Mouse (Mus musculus): ENCODE measurements around the gene Glmp. TPM values are rescaled to one million over a fixed set of nuclear protein-coding genes. Genes with fewer than 3 reads are reported as not detected.
A peak's percentile ranks its signal among the peaks of the same experiment; 100 is the strongest.
"Not testable (repeated sequence)": the region's sequence is repeated elsewhere in the genome, so short reads cannot be mapped to it uniquely, and the experiment has no call there.

The Glmp gene
- total and polyA plus RNA-seq, 2 experiments, result 17.8 to 154 TPM

- WGBS, result 94% methylated on average over 9 of the region's 9 CpGs
- H3K4me1 ChIP-seq (ENCODE audit: control insufficient read depth, insufficient read depth, low read length); H3K27me3 ChIP-seq (ENCODE audit: control insufficient read depth, insufficient read depth, low read length); H3K79me2 ChIP-seq (ENCODE audit: control insufficient read depth, insufficient read depth, low read length); H3K4me3 ChIP-seq (ENCODE audit: insufficient read depth, low read depth, low read length); H3K36me3 ChIP-seq (ENCODE audit: control insufficient read depth, insufficient read depth, low read length); H3K9ac ChIP-seq (ENCODE audit: low read depth, low read length); DNase-seq (ENCODE audit: extremely low read depth, low read depth, low spot score); H3K27ac ChIP-seq (replicated peaks; ENCODE audit: insufficient read depth, low read depth, low read length): not testable (repeated sequence)
These were observed 47.8 kb downstream of the Glmp start, which contains the start of gene Bglap3 for GRCm38 (mm10) chr3:88372643-88373042. Gene Bglap3, minus strand, starts transcription at chr3:88372743.

GRCm38 (mm10) chr3:88375750-88376626 lies 51.2 kb downstream of the Glmp start:
- H3K27ac ChIP-seq (replicated peaks; ENCODE audit: insufficient read depth, low read depth, low read length); H3K4me3 ChIP-seq (ENCODE audit: insufficient read depth, low read depth, low read length): not testable (repeated sequence)

GRCm38 (mm10) chr3:88376644-88377043 lies 51.8 kb downstream of the Glmp start:
- not testable (repeated sequence) for H3K27ac ChIP-seq (replicated peaks; ENCODE audit: insufficient read depth, low read depth, low read length); H3K27me3 ChIP-seq (ENCODE audit: control insufficient read depth, insufficient read depth, low read length); H3K36me3 ChIP-seq (ENCODE audit: control insufficient read depth, insufficient read depth, low read length); DNase-seq (ENCODE audit: extremely low read depth, low read depth, low spot score); H3K4me1 ChIP-seq (ENCODE audit: control insufficient read depth, insufficient read depth, low read length); H3K4me3 ChIP-seq (ENCODE audit: insufficient read depth, low read depth, low read length); H3K79me2 ChIP-seq (ENCODE audit: control insufficient read depth, insufficient read depth, low read length); H3K9ac ChIP-seq (ENCODE audit: low read depth, low read length)
- WGBS, result 47% methylated on average over 7 of the region's 7 CpGs

More at GRCm38 (mm10) chr3:88375750-88376626, 51.2 kb downstream of the Glmp start:
- not testable (repeated sequence) for H3K9ac ChIP-seq (ENCODE audit: low read depth, low read length); H3K36me3 ChIP-seq (ENCODE audit: control insufficient read depth, insufficient read depth, low read length); H3K4me1 ChIP-seq (ENCODE audit: control insufficient read depth, insufficient read depth, low read length); H3K79me2 ChIP-seq (ENCODE audit: control insufficient read depth, insufficient read depth, low read length); H3K27me3 ChIP-seq (ENCODE audit: control insufficient read depth, insufficient read depth, low read length)
- DNase-seq (ENCODE audit: extremely low read depth, low read depth, low spot score), result peak; percentile 39
- WGBS, result 13% methylated on average over 19 of the region's 19 CpGs

GRCm38 (mm10) chr3:88378599-88378998 lies 53.8 kb downstream of the Glmp start, which contains the start of gene Bglap2:
Gene Bglap2, minus strand, starts transcription at chr3:88378699.
- not testable (repeated sequence) for H3K4me3 ChIP-seq (ENCODE audit: insufficient read depth, low read depth, low read length); H3K27me3 ChIP-seq (ENCODE audit: control insufficient read depth, insufficient read depth, low read length); DNase-seq (ENCODE audit: extremely low read depth, low read depth, low spot score); H3K4me1 ChIP-seq (ENCODE audit: control insufficient read depth, insufficient read depth, low read length); H3K79me2 ChIP-seq (ENCODE audit: control insufficient read depth, insufficient read depth, low read length); H3K36me3 ChIP-seq (ENCODE audit: control insufficient read depth, insufficient read depth, low read length); H3K9ac ChIP-seq (ENCODE audit: low read depth, low read length); H3K27ac ChIP-seq (replicated peaks; ENCODE audit: insufficient read depth, low read depth, low read length)
- 89% methylated on average over 5 of the region's 5 CpGs for WGBS

Other genes starting within 250 kb of the Glmp start
- gene Ttc24, start 246.7 kb upstream of the Glmp start, total RNA-seq (2014; rRNA removed), result not detected in 2 replicates
- gene Ttc24, start 246.7 kb upstream of the Glmp start, polyA plus RNA-seq (2012; rRNA removed), result not detected in 2 replicates
- gene Iqgap3, start 243.1 kb upstream of the Glmp start, total RNA-seq (2014; rRNA removed), result 0.18 and 0.40 TPM in 2 replicates
- gene Iqgap3, start 243.1 kb upstream of the Glmp start, polyA plus RNA-seq (2012; rRNA removed), result 0.16 and 0.27 TPM in 2 replicates
- gene Mef2d, start 182.7 kb upstream of the Glmp start, total RNA-seq (2014; rRNA removed), result 3.7 and 6.2 TPM in 2 replicates
- gene Mef2d, start 182.7 kb upstream of the Glmp start, polyA plus RNA-seq (2012; rRNA removed), result 17.7 and 22.2 TPM in 2 replicates
- 11.9 and 24.6 TPM in 2 replicates for gene Rhbg, start 70.3 kb upstream of the Glmp start, total RNA-seq (2014; rRNA removed)
- 30.5 and 50.3 TPM in 2 replicates for gene Rhbg, start 70.3 kb upstream of the Glmp start, polyA plus RNA-seq (2012; rRNA removed)
- not detected in 2 replicates for gene Gm38392, start 37.8 kb upstream of the Glmp start, total RNA-seq (2014; rRNA removed)
- gene Gm38392, start 37.8 kb upstream of the Glmp start, polyA plus RNA-seq (2012; rRNA removed), result not detected in 2 replicates
- 4.3 and 6.0 TPM in 2 replicates for gene Tsacc, start 28.0 kb upstream of the Glmp start, total RNA-seq (2014; rRNA removed)
- gene Tsacc, start 28.0 kb upstream of the Glmp start, polyA plus RNA-seq (2012; rRNA removed), result 3.4 and 3.6 TPM in 2 replicates
- gene Cct3, start 27.9 kb upstream of the Glmp start, total RNA-seq (2014; rRNA removed), result 104 and 130 TPM in 2 replicates
- gene Cct3, start 27.9 kb upstream of the Glmp start, polyA plus RNA-seq (2012; rRNA removed), result 78.2 and 79.7 TPM in 2 replicates
- 1.1 and 1.7 TPM in 2 replicates for gene Tmem79, start 11.1 kb downstream of the Glmp start, total RNA-seq (2014; rRNA removed)
- gene Tmem79, start 11.1 kb downstream of the Glmp start, polyA plus RNA-seq (2012; rRNA removed), result 2.5 and 2.9 TPM in 2 replicates
- gene Smg5, start 11.2 kb downstream of the Glmp start, total RNA-seq (2014; rRNA removed), result 14.1 and 16.6 TPM in 2 replicates
- 22.6 and 36.6 TPM in 2 replicates for gene Smg5, start 11.2 kb downstream of the Glmp start, polyA plus RNA-seq (2012; rRNA removed)
- gene Paqr6, start 39.6 kb downstream of the Glmp start, total RNA-seq (2014; rRNA removed), result not detected in 2 replicates
- gene Paqr6, start 39.6 kb downstream of the Glmp start, polyA plus RNA-seq (2012; rRNA removed), result 0.56 and 0.66 TPM in 2 replicates
- gene Bglap3, start 47.7 kb downstream of the Glmp start, total RNA-seq (2014; rRNA removed), result 0.34 and 0.74 TPM in 2 replicates
- 0.11 and 2.0 TPM in 2 replicates for gene Bglap3, start 47.7 kb downstream of the Glmp start, polyA plus RNA-seq (2012; rRNA removed)
- not detected in 2 replicates for gene Bglap2, start 53.7 kb downstream of the Glmp start, total RNA-seq (2014; rRNA removed)
- not detected in 2 replicates for gene Bglap2, start 53.7 kb downstream of the Glmp start, polyA plus RNA-seq (2012; rRNA removed)
- not detected in 2 replicates for gene Bglap, start 59.4 kb downstream of the Glmp start, total RNA-seq (2014; rRNA removed)
- not detected in 2 replicates for gene Bglap, start 59.4 kb downstream of the Glmp start, polyA plus RNA-seq (2012; rRNA removed)
- gene Pmf1, start 85.3 kb downstream of the Glmp start, total RNA-seq (2014; rRNA removed), result 12.9 and 16.5 TPM in 2 replicates
- gene Pmf1, start 85.3 kb downstream of the Glmp start, polyA plus RNA-seq (2012; rRNA removed), result 59.0 and 68.1 TPM in 2 replicates
- 26.1 and 28.1 TPM in 2 replicates for gene Slc25a44, start 100.1 kb downstream of the Glmp start, total RNA-seq (2014; rRNA removed)
- 57.0 and 60.9 TPM in 2 replicates for gene Slc25a44, start 100.1 kb downstream of the Glmp start, polyA plus RNA-seq (2012; rRNA removed)
- 23.4 and 37.9 TPM in 2 replicates for gene Sema4a, start 136.2 kb downstream of the Glmp start, total RNA-seq (2014; rRNA removed)
- gene Sema4a, start 136.2 kb downstream of the Glmp start, polyA plus RNA-seq (2012; rRNA removed), result 109 and 117 TPM in 2 replicates
- 28.2 and 38.5 TPM in 2 replicates for gene Lmna, start 184.9 kb downstream of the Glmp start, total RNA-seq (2014; rRNA removed)
- gene Lmna, start 184.9 kb downstream of the Glmp start, polyA plus RNA-seq (2012; rRNA removed), result 41.0 and 44.7 TPM in 2 replicates
- gene Mex3a, start 207.4 kb downstream of the Glmp start, total RNA-seq (2014; rRNA removed), result under 0.01 TPM in 2 replicates
- 0.02 and 0.04 TPM in 2 replicates for gene Mex3a, start 207.4 kb downstream of the Glmp start, polyA plus RNA-seq (2012; rRNA removed)
- gene Rab25, start 223.3 kb downstream of the Glmp start, total RNA-seq (2014; rRNA removed), result 0.18 and 0.20 TPM in 2 replicates
- gene Rab25, start 223.3 kb downstream of the Glmp start, polyA plus RNA-seq (2012; rRNA removed), result 0.32 and 0.46 TPM in 2 replicates
- gene Lamtor2, start 228.1 kb downstream of the Glmp start, total RNA-seq (2014; rRNA removed), result 104 and 125 TPM in 2 replicates
- 201 and 204 TPM in 2 replicates for gene Lamtor2, start 228.1 kb downstream of the Glmp start, polyA plus RNA-seq (2012; rRNA removed)
- 8.3 and 14.2 TPM in 2 replicates for gene Ubqln4, start 228.7 kb downstream of the Glmp start, total RNA-seq (2014; rRNA removed)
- 41.1 and 42.8 TPM in 2 replicates for gene Ubqln4, start 228.7 kb downstream of the Glmp start, polyA plus RNA-seq (2012; rRNA removed)

Measured in liver, adult 2 months (tissue).